23 mouse cellular contexts compared by ENCODE assay signal in the genomic region with DNA sequence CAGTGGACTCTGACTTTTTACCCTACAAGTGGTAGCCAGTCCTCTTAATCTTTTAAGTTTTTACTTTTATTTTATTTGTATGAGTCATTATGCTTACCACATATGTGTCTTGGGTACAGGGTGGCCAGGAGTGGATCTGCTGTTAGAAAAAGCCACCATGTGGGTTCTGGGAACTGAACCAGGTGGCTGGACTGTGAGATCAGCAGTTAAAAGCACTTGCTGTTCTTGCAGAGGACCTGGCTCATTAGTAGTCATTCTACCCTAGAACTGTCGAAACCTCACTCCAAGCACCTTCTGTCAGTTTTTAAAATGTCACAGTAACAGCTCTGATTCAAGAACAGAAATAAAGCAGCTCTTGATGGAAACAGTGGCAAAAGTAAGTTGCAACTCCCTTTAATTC.
DNase-seq lines count a peak whose midpoint lies in the region; ATAC-seq lines count a peak whose summit lies in the region.
"Had no signal": no experiment of that assay in that cellular context is flagged by ENCODE, and none has a peak within 500 bp of the region (broad histone marks: within the 10 kb centered on the region; RNA-seq: fewer than 3 reads in every experiment).

No protein-coding gene starts in this region.

- peak; percentile 90 for ATAC-seq in frontal cortex, adult (ENCODE audit: low TSS enrichment)
- ATAC-seq: forebrain, embryonic 15.5 days; hindbrain, embryonic 16.5 days; intestine, embryonic 16.5 days; Patski had no signal

- no peak for DNase-seq in frontal cortex, postnatal 14 days (ENCODE audit: low spot score in 2 of 2)
- peak; percentile 23 for DNase-seq in right cerebral cortex, adult 18-20 months
- DNase-seq in right cerebral cortex, postnatal 4 days, result no peak
- peak; percentile 49 to 51 for DNase-seq in layer of hippocampus, adult 8-10 months (ENCODE audit: low spot score in 2 of 2)
- DNase-seq in telencephalon, adult 2 months (ENCODE audit: low read depth, low spot score), result peak; percentile 33
- no peak for DNase-seq in urinary bladder, postnatal 4 days (ENCODE audit: low spot score in 2 of 2)
- DNase-seq: adrenal gland, postnatal 36 days; B cell, adult 2 months; cerebellum, adult 11-12 months; heart, postnatal 4 days; kidney, adult 9 months; kidney, postnatal 14 days; liver, embryonic 13.5 days; lung, adult 2 months; lung, postnatal 14 days; right cerebral cortex, postnatal 14 days; spleen, adult 18-20 months; thymus, postnatal 25 days had no signal

Comparison
In these comparisons a context has a peak if more than half of its experiments do, and no peak if none do; other contexts are left out.
1. DNase-seq: peak in right cerebral cortex, adult 18-20 months (single experiment), layer of hippocampus, adult 8-10 months (2 of 2) and telencephalon, adult 2 months (single experiment); none in frontal cortex, postnatal 14 days (0 of 2), right cerebral cortex, postnatal 4 days (single experiment) and urinary bladder, postnatal 4 days (0 of 2).